Mouse (Mus musculus) activated CD4-positive, CD25-positive, alpha-beta regulatory T cell, adult 4 months (primary cell): ENCODE results near the gene Rpl11. TPM values are rescaled to one million over a fixed set of nuclear protein-coding genes. Genes with fewer than 3 reads are reported as not detected.
A peak's percentile ranks its signal among the peaks of the same experiment; 100 is the strongest.

Experiments
- ATAC-seq: one replicate; pipeline ENCODE4 v1.8.0; 2017
- polyA plus RNA-seq, 2 experiments: library from polyadenylated mRNA; unstranded; fragments of 100-300 nt; shearing (Covaris generic); gene quantifications; one replicate each; pipeline ENCODE4 v1.2.1; 2017

Rpl11 gene
- polyA plus RNA-seq, 2 experiments from 2014 or later: 1,145 to 1,405 TPM

- no peak for ATAC-seq
Measured at GRCm38 (mm10) chr4:136070592-136070991, 17.4 kb upstream of the Rpl11 start.

DNA sequence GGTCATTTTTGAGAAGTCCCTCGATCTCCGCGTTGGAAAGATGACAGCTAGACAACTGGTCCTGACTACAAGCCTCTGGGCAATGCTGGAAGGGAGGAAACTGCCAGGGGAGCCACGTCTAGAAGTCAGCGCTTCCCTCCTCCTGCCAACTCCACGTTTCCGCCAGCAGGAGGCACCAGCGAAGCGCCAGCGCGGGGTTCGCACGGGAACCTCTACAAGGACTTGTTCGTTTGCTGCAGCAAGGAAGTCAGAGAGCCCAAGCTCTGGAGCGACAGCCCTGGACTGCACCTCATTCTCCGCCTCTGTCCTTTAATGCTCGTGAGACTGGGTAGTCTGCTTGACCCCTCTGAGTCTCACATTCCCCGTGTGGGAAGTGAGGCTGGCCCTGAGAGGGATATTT lies 16.7 kb upstream of the Rpl11 start:
- ATAC-seq: peak; percentile 60

DNA sequence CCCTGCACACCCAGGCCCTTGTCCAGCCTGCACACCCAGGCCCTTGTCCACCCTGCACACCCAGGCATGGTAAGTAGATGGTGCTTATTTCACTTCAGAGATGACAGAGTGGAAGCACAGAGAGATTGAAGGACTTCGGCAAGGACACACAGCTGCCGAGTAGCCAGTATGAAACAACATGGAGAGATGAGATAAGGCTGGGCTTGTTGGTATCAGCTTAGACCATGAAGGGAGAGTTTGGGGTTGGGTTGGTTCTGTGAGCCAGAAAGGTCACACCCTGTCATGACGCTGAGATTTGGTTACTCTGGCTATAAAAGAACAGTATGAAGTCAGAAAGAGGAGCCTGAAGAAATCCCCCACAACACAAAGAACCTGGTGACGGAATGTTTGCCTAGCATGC lies 16.1 kb upstream of the Rpl11 start:
- no peak for ATAC-seq

- no peak for ATAC-seq
Measured at GRCm38 (mm10) chr4:136063143-136063542, 9.9 kb upstream of the Rpl11 start.

GRCm38 (mm10) chr4:136059800-136060488 lies 6.7 kb upstream of the Rpl11 start:
- ATAC-seq: peak; percentile 85

DNA sequence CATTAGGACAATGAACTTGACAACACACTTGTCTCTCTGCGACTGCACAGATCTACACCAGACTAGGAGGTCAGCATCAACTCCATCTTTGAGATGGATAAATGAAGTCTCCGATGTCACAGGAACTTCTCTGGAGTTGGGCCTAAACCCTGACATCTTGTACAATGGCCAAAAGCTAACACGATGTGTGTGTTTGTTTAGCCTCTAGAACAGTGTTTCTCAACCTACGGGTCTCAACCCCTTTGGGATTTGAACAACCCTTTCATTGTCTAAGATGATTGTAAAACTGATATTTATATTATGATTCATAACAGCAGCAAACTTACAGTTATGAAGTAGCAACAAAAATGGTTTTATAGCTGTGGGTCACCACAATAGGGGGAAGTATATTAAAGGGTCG lies 4.7 kb upstream of the Rpl11 start:
- ATAC-seq: no peak

DNA sequence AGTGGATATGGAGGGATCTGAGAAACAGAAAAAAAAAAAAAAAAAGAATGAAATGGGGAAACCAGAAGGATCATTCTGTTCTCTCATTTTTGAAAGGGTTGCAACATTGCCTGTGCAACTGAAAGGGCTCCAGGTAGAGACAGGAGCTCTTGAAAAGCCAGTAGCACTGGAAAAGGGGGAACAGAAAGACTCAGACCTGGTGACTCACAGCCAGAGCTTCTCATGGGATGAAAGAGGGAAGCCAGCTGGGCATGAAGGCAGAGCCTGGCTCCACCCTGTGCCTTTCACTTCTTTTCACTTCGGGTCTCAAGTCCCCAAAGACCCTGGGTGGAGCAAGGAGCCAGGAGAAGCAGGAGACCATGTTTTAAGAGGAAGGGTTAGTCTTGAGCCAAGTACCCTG lies 2.8 kb upstream of the Rpl11 start:
- no peak for ATAC-seq

DNA sequence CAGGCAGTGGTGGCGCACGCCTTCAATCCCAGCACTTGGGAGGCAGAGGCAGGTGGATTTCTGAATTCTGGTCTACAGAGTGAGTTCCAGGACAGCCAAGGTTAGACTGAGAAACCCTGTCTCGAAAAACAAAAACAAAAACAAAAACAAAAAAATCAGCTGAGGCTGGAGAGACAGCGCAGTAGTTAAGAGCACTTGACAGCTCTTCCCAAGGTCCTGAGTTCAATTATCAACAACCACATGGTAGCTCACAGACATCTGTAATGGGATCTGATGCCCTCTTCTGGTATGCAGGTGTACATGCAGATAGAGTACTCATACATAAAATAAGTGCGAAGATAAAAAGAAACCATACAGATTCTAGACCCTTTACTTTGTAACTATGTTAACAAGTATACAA lies 615 bp upstream of the Rpl11 start:
- ATAC-seq: no peak

GRCm38 (mm10) chr4:136052534-136053246 lies 538 bp downstream of the Rpl11 start:
- ATAC-seq: peak; percentile 48

GRCm38 (mm10) chr4:136052060-136052459 lies 1.2 kb downstream of the Rpl11 start:
- no peak for ATAC-seq

GRCm38 (mm10) chr4:136050226-136050625 lies 3.0 kb downstream of the Rpl11 start:
- ATAC-seq: no peak

DNA sequence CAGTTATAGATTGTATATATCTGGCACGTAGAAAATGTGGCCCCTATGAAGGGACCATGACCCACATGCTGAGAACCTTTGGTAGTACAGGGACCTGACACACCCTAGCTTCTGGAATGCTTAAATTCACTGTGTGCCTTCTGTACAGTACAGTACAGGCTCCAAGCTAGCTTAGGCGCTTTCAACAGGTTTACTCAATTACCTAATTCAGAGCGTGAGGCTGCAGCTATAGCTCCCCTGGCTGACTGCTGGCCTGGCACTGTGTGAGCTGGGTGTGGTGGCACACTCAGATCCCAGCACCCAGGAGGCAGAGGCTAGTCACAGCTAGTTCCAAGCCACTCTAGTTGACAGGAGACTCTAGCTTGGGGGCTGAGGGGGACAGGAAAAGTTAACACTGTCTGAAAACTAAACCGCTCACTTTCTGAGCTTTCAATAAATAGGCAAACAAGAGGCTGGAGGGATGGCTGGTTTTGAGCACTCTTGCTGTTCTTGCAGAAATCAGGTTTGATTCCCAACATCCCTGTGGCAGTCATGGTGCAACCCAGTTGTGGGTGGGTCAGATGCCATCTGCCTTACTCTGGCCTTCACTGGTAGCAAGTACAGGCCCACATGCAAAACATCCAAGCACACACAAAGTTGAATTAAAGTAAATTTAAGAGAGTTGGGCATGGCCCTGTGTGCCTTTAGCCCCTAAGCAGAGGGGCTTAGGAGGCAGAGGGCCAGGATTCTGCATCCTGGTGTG lies 4.8 kb downstream of the Rpl11 start:
- ATAC-seq: no peak

- ATAC-seq: no peak
Measured at GRCm38 (mm10) chr4:136047626-136048025, 5.6 kb downstream of the Rpl11 start.

- ATAC-seq: no peak
Measured at GRCm38 (mm10) chr4:136046888-136047287, 6.3 kb downstream of the Rpl11 start.

DNA sequence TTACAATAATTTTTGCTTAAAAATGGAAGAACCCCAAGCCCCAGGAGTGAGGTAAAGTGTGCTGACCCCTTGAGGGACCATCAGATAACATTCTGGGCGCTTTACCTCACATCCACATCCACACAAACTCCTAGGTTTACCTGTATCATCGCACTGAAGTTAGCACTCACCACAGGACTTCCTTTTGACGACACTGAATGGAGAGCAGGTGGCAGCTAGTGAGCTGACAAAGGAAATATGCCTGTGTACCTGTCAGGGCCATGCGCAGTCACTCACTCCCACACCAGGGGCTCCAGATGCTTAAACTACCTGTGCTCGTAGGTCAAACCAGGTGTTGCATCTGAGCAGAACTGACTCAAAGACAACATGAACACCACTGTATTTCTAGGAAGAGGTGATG lies 8.1 kb downstream of the Rpl11 start:
- ATAC-seq: no peak

DNA sequence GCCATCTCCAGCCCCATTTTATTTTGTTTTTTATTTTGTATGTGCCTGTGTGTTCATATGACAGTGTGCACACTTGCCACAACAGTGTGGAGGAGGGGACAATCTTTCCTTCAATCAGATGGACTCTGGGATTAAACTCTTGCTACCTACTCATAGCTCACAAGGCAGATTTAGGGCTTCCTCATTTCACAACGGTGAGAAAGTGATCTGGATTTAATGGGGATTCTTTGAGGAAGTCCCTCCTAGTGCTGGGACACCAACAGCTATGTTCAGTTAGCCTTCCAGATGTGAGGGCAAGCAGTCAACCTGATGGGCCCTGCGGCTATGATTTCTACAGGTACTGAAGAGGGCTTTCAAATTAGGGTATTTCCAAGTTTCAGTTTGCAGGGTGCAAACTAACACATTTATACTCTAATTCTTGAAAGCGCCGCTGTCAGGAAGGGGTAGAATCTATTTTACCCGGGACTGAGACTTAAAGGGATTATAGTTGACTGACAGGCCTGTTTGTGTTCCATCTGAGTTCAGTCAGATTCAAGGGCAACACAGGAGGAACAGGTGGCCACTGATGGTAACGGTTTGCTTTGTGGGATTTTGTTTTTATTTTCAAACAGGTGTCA lies 9.3 kb downstream of the Rpl11 start:
- no peak for ATAC-seq

- ATAC-seq: no peak
Measured at GRCm38 (mm10) chr4:136035078-136035477, 18.1 kb downstream of the Rpl11 start.

- peak; percentile 33 for ATAC-seq
Measured at GRCm38 (mm10) chr4:136033231-136033630, 20.0 kb downstream of the Rpl11 start.

GRCm38 (mm10) chr4:136030968-136031909 lies 22.0 kb downstream of the Rpl11 start:
- peak; percentile 44 for ATAC-seq

DNA sequence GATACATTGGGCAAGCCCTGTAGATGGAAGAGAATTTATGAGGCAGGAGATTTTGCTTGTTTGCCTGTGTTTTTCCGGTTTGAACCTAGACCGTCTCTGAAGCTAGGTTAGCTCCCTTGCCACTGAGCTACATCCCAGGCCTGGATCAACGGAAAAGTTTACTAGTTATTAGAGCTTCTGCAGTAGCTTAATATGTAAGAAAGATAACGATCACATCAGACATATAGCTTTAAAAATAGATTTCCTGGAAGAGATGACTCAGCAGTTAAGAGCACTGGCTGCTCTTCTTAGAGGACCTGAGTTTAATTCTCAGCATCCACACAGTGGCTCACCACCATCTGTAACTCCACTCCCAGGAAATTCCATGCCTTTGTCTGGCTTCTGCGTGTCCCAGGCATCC lies 24.5 kb downstream of the Rpl11 start:
- peak; percentile 10 for ATAC-seq

- ATAC-seq: no peak
Measured at GRCm38 (mm10) chr4:136028132-136028564, 25.1 kb downstream of the Rpl11 start.
